Mouse (Mus musculus): Measurements from ENCODE around the gene Gm10406. TPM values are rescaled to one million over a fixed set of nuclear protein-coding genes. Genes with fewer than 3 reads are reported as not detected.
"Not testable (repeated sequence)": the region's sequence is repeated elsewhere in the genome, so short reads cannot be mapped to it uniquely, and the experiment has no call there.

The Gm10406 gene
- polyA plus RNA-seq (2016; fragmentation: Nextera tagmentation; extraction: Ambion mirVana), result 1.3 and 2.5 TPM in 2 replicates

DNA sequence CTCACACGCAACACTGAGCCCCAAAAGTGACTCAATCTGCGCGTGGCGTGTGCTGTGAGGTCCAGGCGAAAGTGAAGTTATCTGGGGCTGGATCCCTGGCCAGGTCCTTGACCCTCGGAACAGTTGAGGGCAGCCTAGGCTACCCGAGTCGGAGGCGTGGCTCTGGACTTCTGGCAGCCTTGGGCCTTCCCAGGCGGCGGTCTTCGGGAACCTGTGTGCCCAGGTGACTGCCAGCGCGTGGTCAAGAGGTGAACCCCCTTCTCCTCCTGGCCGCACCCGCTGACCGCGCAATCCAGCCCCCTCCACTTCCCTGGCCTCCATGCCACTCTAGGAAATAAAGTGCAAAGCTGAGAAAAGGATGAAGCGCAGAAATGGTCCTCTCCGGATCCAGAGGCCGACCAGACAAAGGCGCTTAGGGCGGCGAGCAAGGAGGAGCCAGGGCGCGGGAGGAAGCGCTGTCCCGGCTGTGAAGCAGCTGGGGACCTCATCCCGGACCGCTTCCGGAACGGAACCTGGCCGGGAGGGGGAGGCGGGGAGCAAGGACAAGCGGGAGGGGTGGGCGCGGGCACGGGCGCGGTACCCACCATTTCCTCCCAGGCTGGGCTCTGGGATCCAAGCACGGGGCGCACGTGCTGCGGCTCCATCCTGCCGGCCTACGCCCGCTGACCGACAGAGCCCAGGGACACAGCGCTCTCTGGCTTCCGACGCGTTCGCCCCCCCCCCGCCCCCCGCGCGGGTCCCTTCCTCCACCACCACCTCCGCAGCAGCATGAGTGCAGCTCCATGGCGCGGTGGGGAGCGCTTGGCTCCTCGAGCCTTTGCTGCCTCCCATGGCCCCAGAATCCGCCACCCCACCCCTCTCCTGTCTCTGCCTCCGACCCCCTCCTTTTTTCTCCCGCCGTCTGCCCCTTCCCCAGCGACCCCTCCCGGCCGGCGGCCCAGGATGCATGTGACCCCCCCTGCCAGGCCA lies at the start of gene Gm10406:
Gene Gm10406, minus strand, starts transcription at position 669 of the 969 bp plus-strand sequence.
- Histone ChIP-seq H3K27ac (peak within 1 kb of the TSS; percentile 57), H3K4me3 (peak within 1 kb of the TSS; percentile 51), H3K9ac (peak within 1 kb of the TSS; percentile 72), H3K4me2 (replicated peaks) (peak within 1 kb of the TSS; percentile 77)
- not testable (repeated sequence) for H3K36me3 ChIP-seq; H3K27me3 ChIP-seq; ATAC-seq (ENCODE audit: low FRiP score); H3K4me1 ChIP-seq; H3K9me3 ChIP-seq (replicated peaks)
- WGBS, result under 1% methylated on average over 38 of the region's 70 CpGs

DNA sequence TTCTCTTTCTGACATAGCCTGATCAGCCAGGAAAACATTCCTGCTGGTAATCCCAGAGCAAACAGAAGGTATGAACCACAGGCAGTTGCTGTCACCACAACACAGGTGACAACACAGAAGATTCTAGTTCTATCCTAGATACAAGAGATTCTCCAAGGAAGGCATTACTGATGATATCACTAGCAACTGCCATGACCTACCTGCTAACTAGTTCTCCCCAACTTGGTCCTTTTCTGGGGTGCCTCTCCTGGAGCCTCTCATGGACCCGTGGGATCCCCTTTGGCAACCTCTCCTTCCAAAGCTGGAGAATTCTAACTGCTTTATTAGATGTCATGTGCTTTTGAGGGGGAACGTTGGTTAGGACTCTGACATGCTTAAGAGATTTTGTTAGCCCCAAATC lies 17.6 kb upstream of the Gm10406 start, which contains the start of gene Gm3685:
Gene Gm3685, minus strand, starts transcription at position 101 of the 400 bp plus-strand sequence.
- H3K4me3 ChIP-seq; H3K4me1 ChIP-seq; H3K36me3 ChIP-seq; H3K27ac ChIP-seq; H3K9me3 ChIP-seq (replicated peaks); ATAC-seq (ENCODE audit: low FRiP score); H3K9ac ChIP-seq; H3K4me2 ChIP-seq (replicated peaks); H3K27me3 ChIP-seq: not testable (repeated sequence)
- WGBS, result no CpG with 5 or more reads among the region's 2 CpGs

DNA sequence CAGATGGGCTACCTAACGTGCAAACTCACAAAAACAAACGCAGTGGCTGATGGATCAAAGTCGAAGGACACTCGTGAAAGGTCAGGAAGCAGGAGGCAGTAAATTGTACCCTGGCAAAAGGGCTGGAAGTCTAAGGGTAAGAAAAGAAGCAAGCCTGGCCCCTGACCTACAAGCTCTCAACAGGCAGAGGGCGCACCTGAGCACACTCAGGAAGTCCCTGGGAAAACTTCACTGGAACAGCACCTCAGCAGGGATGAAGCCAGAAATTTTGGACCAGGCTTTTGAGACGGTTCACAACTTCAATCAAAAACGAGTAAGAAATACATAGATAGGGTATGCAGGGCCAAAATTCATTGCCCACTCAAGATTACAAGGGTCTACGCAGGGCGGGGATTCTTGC lies 975 bp downstream of the Gm10406 start:
- peak overlapping the region; percentile 77 for H3K4me2 ChIP-seq (replicated peaks)
- not testable (repeated sequence) for H3K4me3 ChIP-seq

DNA sequence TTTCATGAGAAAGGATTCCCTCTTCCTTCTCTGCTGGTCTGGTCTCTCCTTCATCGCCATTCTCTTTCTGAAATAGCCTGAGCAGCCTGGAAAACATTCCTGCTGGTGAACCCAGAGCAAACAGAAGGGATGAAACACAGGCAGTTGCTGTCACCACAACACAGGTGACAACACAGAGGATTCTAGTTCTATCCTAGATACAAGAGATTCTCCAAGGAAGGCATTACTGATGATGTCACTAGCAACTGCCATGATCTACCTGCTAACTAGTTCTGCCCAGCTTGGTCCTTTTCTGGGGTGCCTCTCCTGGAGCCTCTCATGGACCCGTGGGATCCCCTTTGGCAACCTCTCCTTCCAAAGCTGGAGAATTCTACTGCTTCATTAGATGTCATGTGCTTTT lies 53.5 kb downstream of the Gm10406 start, which contains the start of gene Gm6356:
Gene Gm6356, minus strand, starts transcription at position 101 of the 400 bp plus-strand sequence.
- not testable (repeated sequence) for H3K9me3 ChIP-seq (replicated peaks); H3K9ac ChIP-seq; H3K4me3 ChIP-seq; H3K36me3 ChIP-seq; H3K4me2 ChIP-seq (replicated peaks); H3K27me3 ChIP-seq; H3K27ac ChIP-seq; ATAC-seq (ENCODE audit: low FRiP score); H3K4me1 ChIP-seq
- WGBS, result 60% methylated on average over 1 of the region's 2 CpGs

More for the DNA sequence above, 975 bp downstream of the Gm10406 start:
- ATAC-seq (ENCODE audit: low FRiP score); H3K27ac ChIP-seq; H3K9ac ChIP-seq; H3K27me3 ChIP-seq; H3K9me3 ChIP-seq (replicated peaks); H3K36me3 ChIP-seq; H3K4me1 ChIP-seq: not testable (repeated sequence)
- 12% methylated on average over 9 of the region's 9 CpGs for WGBS

Other genes with a start within 250 kb of the Gm10406 start
- gene Gm3642, start 187.1 kb downstream of the Gm10406 start, polyA plus RNA-seq (2016; fragmentation: Nextera tagmentation; extraction: Ambion mirVana), result not detected in 2 replicates
- 3.8 and 3.9 TPM in 2 replicates for gene Gm3667, start 137.5 kb downstream of the Gm10406 start, polyA plus RNA-seq (2016; fragmentation: Nextera tagmentation; extraction: Ambion mirVana)
- gene Gm6356, start 53.6 kb downstream of the Gm10406 start, polyA plus RNA-seq (2016; fragmentation: Nextera tagmentation; extraction: Ambion mirVana), result not detected in 2 replicates
- not detected in 2 replicates for gene Gm3685, start 17.5 kb upstream of the Gm10406 start, polyA plus RNA-seq (2016; fragmentation: Nextera tagmentation; extraction: Ambion mirVana)
- 3.5 and 3.7 TPM in 2 replicates for gene Gm3696, start 73.2 kb upstream of the Gm10406 start, polyA plus RNA-seq (2016; fragmentation: Nextera tagmentation; extraction: Ambion mirVana)
- gene Gm6676, start 98.0 kb upstream of the Gm10406 start, polyA plus RNA-seq (2016; fragmentation: Nextera tagmentation; extraction: Ambion mirVana), result not detected in 2 replicates
- gene Gm3512, start 147.1 kb upstream of the Gm10406 start, polyA plus RNA-seq (2016; fragmentation: Nextera tagmentation; extraction: Ambion mirVana), result 5.0 and 6.1 TPM in 2 replicates
- gene Gm16434, start 167.1 kb upstream of the Gm10406 start, polyA plus RNA-seq (2016; fragmentation: Nextera tagmentation; extraction: Ambion mirVana), result not detected in 2 replicates
- gene Gm3727, start 237.3 kb upstream of the Gm10406 start, polyA plus RNA-seq (2016; fragmentation: Nextera tagmentation; extraction: Ambion mirVana), result not detected in 2 replicates